Mouse (Mus musculus): ENCODE measurements around the gene Mknk2.
A peak's percentile ranks its signal among the peaks of the same experiment; 100 is the strongest.

The Mknk2 gene

GRCm38 (mm10) chr10:80692249-80693165 is 14.6 kb upstream of the Mknk2 start:
- no peak for DNase-seq

DNA sequence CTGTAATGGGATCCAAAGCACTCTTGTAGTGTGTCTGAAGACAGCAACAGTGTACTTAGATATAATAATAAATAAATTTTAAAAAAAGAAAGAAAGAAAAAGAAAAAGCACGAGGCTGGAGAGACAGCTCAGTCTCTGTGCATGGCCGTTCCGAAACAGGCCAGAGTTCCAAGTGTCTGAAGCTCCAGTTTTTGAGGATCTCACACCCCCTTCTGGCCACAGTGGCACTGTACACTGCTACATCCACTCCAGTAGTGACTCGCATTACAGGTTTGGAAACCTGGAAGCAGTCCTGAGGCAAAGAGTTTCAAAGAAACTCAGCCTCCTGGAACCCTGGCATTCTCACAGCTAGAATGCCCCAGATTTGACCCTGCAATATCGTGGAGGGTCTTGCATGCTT is 9.9 kb upstream of the Mknk2 start:
- DNase-seq, result peak; percentile 52

GRCm38 (mm10) chr10:80686617-80687016 is 8.7 kb upstream of the Mknk2 start:
- DNase-seq, result no peak

DNA sequence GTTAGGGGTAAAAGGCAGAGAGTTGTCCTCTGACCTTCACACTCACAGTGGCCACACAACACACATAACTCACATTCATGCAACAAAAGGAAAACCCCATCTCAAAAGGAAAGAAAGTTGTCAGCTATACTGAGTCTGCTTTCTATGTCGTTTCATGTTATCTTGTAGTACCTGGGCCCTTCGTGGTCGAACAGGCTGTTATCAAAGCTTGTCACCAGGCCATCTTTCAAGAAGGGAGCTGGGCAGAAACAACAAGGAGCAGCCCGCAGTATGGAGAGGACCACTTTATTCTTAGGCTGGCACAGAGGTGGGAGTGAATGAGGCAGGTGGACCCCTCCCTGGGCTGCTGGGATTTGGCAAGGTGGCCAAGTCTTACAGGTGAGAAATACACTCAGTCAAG is 7.1 kb upstream of the Mknk2 start:
- DNase-seq, result no peak

DNA sequence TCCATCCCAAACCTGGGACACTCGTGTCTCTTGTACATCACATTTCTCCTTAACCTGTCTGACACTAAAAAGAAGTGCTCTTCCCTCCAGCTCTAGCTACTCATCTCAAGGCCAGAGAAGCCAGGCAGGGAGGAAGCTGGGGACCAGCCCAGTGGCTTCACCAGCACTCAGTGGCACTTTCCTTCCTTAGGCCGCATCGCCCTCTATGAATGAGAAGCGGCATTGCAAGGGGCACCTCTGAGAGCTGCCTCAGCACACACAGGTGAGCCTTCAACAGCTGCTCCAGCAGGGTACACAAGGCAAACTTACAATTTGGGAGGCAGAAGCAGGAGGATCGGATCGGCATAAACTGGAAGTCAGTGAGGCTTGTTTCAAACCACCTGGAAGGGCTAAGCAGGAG is 6.3 kb upstream of the Mknk2 start:
- DNase-seq, result no peak

DNA sequence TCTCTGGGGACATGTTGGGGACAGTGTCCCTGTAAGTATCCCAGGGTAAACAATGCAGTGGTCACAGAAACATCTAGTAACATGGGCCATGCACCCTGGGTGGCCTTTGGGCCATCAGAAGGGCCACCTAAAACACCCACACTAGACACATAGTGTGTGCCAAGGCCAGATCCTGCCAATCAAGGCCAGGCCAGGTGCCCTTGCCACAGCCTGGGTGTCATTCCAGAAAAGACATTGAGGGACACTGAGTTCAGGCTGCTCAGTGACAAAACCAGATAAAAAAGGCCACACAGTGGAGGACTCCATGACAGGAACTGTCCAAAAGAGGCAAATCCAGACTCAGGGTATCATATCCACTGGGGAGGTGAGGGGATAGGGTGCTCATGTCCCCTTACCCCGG is 5.7 kb upstream of the Mknk2 start:
- no peak for DNase-seq

DNA sequence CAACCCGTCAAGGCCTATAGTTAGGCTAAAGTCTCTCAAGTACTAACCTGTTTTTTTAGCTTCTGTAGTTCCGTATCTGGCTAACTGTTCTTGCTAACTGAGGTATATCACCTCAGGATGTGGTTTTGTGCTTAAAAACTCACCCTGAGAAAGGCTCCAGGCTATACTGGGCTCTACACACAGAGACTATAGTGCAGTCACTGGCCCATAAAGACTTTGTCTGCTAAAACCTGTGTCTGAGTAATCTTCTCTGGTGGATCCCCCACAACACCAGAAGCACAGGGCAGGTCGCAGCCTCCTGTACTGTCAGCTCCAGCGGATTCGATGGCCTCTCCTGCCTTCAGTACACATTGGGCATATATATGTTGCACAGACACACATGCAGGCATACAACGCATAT is 4.1 kb upstream of the Mknk2 start:
- DNase-seq, result no peak

DNA sequence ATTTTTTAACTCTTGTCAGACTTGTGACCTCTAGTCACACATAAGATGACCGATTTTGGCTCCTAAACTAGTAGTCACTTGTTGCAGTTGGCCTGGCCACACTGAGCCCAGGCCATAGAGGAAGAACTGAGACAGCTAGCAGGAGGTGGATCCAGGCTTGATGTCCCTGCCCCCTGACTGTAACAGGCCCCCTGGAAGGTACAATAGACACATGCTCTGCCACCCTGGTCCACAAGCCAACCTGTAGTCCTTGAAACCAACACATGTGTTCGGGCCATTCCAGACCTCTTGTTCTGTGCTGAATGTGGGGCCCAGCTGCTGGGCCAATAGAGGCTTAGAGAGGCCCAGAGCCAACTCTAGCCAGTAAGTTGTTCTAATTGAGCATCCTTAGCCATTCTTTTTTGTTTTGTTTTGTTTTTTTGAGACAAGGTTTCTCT is 2.4 kb upstream of the Mknk2 start:
- DNase-seq, result no peak

DNA sequence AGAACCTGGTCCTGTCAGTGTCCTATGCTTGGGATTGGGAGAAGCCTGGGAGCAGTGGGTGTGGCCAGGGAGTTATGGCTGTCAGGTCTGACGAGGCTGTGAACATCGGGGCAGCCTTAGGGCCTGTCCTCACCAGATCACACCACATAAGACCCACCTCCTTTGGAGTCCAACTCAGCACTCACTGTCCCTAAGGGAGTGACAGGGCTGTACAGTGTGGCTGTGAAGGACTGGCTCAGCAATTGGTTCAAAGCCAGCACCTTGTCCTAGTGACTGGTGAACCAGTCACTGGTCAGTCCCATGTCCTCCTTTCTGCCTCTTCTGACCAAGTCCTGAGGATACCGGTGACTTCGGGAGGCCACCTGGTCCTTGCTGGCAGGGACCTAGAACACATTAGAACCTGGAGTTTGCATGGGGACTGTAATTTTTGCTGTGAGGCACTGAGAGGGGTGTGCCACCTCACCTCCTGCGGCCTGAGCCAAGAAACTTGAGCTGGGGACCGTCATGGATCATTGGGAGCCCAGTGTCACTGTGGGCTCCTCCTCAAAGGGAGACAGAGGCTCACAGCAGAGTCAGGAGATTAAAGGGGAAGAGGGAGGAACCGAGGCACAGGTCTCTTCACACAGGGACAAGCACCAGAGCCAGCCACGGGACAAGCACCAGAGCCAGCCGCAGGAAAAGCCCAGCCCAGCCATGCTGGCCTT is 1.8 kb upstream of the Mknk2 start:
- DNase-seq, result no peak

- DNase-seq, result no peak
Measured at GRCm38 (mm10) chr10:80678601-80679377, 877 bp upstream of the Mknk2 start.

DNA sequence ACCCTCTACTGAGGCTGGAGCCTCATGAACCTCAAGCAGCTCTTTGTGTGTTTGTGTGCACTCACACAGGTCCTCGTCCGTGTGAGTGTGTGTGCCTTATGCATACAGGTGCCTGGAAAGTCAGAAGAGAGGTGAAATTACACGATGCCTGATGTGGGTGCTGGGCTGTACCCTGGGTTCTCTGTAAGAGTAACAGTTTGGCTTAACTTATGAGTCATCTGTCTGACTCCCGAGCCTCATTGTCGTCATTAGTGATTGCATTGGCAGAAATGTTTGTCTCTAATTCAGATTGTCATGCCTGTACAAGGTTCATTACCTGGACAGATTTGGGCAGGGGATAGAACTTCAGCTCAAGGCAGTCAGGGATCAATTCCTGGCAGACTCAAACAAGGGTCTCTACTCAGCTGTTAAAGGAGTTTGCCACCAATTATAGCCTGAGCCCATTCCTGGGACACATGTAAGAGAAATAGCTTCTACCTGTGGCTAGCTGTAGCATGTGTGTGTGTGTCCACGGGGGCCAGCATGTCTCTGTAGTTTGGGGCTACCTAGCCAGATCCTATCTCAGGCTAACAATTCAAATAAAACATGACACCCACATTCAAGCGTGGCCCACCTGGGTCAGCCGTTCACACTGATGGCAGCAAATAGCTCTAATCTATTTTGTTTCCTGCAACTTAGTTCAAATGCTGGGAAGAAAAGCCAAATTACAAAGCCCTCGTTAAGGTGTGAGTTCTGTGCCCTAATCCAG is 610 bp downstream of the Mknk2 start:
- no peak for DNase-seq

DNA sequence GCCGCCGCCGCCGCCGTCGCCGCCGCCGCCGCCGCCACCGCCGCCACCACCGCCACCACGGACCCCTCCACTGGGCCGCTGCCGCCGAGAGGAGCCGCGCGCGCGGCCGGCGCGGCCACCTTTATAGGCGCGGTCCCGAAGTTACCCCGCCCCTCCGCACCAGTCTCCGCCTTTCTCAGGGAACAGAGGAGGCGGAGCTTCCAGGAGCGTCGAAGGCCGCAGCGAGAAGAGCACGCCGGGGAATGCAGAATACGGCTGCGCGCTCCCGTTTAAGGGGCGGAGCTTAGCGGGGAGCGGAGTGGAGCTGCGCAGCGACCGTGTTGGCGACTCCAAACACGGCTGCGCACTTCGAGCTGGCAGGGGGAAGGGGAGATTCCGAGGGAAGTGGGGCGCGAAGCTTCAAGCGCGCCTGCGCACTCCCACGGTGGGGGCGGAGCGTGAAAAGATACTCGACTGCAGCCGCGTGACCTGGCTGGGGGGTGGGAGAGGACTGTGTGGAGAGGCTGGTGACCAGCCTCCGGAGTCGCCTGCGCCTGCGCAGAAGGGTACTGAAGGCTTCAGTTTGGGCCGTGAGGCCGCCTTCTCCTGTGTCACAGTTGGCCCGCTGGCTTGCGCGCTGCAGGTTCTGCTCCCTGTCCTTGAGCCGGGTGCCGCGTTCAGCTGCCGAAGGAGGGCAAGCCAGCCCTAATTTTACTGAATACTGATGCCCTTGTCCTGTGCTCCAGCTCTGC is 1.5 kb downstream of the Mknk2 start:
- DNase-seq, result peak; percentile 99

DNA sequence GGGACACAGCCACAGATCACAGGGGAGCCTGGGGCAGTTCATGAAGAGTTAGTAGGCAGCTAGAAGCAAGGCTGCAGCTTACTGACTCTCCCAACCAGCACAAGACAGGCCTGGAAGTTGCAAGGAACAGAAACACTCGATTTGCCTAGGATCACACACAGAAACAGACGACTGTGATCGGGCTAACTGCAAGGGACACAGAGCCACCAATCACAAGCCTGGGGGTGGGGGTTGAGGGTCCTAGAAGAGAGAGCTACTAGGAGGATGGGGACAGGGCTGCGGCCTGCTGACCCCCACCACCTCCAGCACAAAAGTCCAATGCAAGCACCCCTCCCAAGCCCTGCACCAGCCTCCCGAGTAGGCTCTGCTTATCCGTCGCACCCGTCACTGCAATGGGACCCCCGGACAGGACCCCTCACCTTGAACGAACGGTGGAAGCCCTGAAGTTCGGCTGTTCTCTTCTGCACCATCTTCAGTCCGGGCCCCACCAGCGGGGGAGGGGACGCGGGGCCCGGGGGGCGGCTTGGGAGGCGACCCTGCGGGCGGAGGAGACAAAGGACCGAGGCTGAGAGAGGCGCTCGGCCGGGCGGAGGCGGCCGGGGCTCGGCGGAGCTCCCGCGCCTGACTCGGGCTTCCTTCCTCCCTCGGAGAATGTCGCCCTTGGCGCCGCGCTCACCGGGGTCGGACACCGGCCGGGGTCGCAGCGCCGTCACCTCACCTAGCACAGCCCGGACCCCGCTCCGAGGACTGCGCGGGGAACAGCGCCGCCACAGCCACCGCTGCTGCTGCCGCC is 2.3 kb downstream of the Mknk2 start:
- DNase-seq, result peak; percentile 25

DNA sequence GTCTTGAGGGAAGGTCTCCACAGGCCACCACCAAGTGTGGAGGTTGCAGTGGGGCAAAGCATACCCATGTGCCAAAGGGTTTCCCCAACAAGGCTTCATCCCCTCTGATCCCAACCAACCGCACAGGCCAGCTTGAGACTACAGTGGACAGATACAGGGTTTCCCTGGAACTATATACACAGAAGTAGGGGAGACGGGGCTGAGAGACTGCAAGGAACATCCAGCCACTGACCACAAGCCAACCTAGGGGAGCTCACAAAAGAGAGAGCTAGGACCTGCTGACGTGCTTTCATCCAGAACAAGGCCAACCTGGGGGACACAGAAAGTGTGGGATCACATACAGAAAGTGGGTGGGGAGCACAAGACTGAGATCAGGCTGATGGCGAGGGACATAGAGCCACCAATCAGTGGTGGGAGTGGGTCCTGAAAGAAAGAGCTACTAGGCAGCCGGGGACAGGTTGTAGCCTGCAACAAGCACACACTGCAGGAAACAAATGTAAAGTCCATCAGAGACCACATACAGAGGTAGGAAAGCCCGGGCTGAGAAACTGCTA is 3.0 kb downstream of the Mknk2 start:
- DNase-seq, result no peak

DNA sequence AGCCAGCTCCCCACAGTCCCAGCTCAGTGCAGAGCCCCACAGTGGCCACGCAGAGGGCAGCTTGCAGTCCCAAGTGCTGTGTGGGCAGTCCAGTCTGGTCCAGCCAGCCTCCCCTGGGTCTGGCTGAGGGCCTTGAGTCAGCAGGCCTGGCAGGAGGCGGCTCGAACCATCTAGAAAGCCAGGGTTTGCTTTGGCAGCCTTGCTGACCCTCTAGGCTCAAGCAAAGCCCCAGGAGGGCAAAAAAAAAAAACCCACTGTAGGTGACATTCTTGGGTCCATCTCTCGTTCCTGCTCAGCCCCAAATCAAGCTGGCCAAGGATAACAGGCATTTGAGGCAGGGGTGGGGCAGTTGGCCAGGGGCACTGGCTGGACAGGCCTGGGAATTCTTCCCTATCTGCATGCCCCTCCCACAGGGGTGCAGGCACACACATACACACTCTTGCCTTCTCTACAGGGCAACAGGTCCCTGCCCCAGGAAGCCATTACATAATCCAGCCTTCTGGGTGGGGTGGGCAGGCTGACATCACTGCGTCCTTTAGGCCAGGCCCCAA is 3.7 kb downstream of the Mknk2 start:
- DNase-seq, result no peak

DNA sequence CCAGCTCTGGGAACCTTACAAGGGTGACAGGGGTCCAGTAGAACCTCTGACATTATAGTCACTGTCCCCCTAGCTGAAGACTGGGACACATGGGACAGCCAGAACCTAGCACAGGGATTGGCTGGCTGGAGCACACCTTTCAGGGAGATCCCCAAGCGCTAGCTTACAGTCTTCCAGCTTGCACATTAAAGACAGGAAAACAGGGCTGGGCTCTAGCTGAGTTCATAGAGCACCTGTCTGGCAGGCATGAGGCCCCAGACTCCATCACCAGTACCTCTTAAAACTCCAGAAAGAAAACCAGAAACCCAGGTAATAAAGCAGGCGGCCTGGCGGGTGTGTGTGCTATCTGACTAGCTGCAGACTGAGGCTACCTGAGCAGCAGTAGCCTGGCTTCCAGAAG is 4.2 kb downstream of the Mknk2 start:
- DNase-seq, result no peak

DNA sequence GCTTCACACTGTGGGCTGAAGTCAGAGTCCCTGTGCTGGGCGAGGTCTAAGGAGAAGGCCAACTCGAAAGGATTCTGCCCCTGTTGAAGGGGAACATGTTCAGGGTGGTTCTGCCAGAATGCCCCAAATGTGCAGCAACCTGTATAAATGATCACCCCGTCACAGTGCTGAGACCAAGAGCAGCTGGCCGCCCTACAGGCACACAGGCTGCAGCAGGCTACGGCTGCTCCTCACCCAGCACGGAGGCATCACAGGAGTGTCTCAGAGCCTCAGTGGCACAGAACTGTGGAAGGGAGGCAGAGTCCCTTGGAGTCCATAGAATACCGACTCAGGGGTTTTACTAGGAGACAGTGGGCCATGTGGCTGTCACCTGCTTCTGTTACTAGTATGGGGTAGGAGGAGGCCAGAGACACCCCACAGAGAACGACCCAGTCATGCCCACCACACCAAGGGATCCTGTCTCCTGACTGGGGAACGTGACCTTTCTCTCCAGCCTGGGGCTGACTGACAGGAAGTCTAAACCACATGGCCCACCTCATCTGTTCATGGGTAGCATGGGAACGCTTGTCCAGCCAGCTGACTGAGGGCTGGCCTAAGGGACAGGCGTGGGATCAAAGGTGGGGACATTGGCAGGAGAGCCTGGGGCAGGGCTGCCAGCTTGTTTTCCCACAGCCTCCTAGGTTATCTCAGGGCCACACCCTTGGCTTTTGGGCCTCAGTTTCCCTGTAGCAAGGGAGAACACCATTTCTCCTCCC is 5.8 kb downstream of the Mknk2 start:
- DNase-seq, result no peak

- no peak for DNase-seq
Measured at GRCm38 (mm10) chr10:80671251-80671650, 6.7 kb downstream of the Mknk2 start.

- no peak for DNase-seq
Measured at GRCm38 (mm10) chr10:80670531-80670930, 7.4 kb downstream of the Mknk2 start.
